Mouse (Mus musculus) layer of hippocampus, postnatal 25 days (tissue): Measurements from ENCODE around the gene Efna2. TPM values are rescaled to one million over a fixed set of nuclear protein-coding genes. Genes with fewer than 3 reads are reported as not detected.
A peak's percentile ranks its signal among the peaks of the same experiment; 100 is the strongest.
"Not testable (repeated sequence)": the region's sequence is repeated elsewhere in the genome, so short reads cannot be mapped to it uniquely, and the experiment has no call there.

Source experiments
- DNase-seq, 2 experiments: peaks; one replicate each; pipeline ENCODE4 v3.0.0; 2022; ENCODE audit warnings: mixed read lengths in 2 of 2, low spot score in 1 of 2; ENCODE audit errors: extremely low spot score in 1 of 2
- total RNA-seq, 2 experiments: library from RNA; stranded (reverse); gene quantifications; 2 replicates each; pipeline ENCODE4 v1.2.3; 2021

Efna2 gene
- total RNA-seq, 2 experiments from 2014 or later = 11.9 to 12.7 TPM

DNA sequence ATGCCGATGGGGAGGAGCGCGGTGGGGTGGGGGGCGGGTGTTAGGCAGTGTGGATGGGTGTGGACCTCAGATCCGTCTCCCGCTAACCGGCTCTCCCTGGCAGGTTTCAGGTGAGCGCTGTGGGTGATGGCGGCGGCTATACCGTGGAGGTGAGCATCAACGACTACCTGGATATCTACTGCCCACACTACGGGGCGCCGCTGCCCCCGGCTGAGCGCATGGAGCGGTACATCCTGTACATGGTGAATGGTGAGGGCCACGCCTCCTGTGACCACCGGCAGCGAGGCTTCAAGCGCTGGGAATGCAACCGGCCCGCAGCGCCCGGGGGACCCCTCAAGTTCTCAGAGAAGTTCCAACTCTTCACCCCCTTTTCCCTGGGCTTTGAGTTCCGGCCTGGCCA, 7.4 kb downstream of the Efna2 start:
- no peak for DNase-seq

DNA sequence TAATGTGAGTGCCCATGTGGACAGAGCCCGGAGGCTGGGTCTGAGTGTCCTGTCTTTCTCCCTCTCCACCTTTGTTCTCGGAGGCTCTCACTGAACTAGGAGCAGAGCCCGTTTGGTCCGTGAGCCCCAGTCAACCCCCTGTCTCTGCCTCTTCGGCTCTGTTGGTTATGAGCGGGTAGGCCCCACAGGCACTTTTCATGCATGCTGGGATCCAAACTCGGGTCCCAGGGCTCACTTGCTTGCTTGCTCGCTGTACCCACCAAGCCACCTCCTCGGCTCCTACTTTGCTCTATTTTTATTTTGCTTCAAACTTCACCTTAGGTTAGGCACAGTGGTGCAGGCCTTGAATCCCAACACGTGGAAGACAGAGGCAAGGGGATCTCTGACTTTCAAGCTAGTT, 8.5 kb downstream of the Efna2 start:
- DNase-seq = no peak

DNA sequence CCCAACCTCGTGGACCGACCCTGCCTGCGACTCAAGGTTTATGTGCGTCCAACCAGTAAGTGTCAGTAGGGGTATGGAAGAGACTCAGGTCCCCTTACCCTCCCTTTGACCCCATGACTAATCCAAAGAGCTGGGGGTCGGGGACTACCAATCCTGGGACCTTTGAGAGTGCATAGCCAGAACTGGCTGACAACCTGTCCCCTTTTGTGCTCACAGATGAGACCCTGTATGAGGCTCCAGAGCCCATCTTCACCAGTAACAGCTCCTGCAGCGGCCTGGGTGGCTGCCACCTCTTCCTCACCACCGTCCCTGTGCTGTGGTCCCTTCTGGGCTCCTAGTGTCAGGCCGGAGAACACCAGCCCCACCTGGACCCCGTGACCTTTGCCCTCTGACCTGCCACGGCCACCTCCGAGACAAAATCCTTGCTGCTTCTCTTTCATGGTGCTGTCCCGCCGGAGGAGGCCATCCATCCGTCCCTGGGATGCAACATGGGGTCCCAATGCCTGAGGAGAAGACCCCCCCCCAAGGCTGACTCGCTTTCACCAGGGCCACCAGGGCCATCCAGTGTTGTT, 9.3 kb downstream of the Efna2 start:
- no peak for DNase-seq

GRCm38 (mm10) chr10:80189999-80190398, 10.7 kb downstream of the Efna2 start:
- DNase-seq = no peak

GRCm38 (mm10) chr10:80190491-80191051, 11.3 kb downstream of the Efna2 start:
- DNase-seq = peak in 1 of 2 experiments; percentile 38

DNA sequence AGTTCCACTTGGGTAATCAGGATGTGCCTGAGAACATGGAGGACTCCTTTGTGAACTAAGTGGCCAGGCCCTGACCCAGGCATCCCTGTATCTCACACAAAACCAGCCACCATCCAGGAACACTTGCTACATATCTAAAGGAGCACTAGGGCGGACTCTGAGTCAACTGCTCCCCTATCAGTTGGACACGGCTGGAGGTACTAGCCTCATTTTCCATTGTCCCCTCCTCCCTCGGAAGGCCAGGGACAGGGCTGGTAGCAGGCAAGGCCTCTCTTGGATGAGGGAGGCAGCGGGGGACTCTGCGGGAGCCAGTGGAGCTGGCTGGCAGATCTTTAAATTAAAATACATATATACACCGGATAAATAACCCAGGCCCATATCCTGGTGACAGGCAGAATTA, 14.7 kb downstream of the Efna2 start:
- no peak for DNase-seq

DNA sequence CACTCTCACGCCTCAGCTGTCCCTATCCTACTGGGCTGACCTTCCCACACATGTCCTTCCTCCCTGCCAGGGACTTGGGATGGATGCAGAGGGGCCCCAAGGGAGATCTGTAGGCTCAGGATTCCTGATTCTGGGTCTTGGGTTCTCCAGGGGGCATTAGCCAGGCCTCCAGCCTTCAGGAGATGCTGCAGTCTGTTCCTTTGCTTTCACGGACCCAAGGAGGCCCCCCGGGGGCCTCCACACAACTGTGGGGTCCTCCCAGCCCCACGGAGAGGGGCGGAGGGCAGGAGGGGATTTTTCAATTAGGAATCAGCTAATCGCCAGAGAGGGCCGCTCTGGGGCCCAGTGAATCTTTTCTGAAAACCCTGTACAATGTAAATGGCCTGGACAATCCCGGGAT, 15.2 kb downstream of the Efna2 start:
- no peak for DNase-seq

DNA sequence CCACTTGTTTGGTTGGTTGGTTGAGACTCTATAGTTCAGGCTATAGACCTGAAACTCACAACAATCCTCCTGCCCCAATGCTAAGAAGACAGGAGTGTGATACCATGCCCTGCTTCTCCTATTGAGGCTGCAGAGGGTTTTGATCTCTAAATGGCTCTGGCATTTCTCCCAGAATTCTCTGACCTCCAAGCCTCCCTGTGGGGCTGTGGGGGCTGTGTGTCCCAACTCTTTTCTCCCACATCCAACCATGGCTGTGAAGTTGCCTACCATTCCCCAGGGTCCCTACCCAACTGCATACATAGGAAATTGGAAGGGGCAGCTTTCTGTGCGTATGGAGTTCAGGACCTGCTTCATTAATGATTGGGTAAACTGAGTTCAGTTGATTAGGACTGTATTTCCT, 16.9 kb downstream of the Efna2 start:
- DNase-seq = no peak

- DNase-seq = no peak
Observed at GRCm38 (mm10) chr10:80196778-80197581, 17.7 kb downstream of the Efna2 start.

DNA sequence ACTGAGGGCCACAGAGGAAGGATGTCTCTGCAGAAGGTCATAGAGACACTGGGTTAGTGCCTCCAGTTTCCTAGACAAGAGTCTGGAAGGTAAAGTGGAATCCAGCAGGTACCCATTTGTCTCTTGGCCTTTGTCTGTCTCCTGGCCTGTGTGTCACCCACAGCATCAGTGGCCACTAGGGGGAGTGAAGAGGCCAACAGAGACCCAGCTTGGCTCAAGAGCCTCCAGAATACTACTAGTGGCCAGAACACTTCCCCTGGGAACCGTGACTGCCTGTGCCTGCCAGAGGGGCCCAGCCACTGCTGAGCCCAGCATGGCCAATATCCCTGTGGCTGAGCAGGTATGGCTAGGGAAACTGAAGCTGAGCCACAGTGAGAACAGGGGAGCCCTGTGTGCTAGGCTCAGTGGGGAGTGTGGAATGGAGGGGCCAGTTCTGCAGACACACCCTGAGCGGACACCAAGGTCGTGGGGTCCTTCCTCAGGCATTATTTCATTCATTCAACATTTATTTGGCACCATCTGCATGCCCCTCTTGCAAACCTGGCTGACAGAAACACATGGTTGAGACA, 20.2 kb downstream of the Efna2 start:
- DNase-seq = peak; percentile 41 to 67

GRCm38 (mm10) chr10:80200485-80200884, 21.2 kb downstream of the Efna2 start:
- no peak for DNase-seq

DNA sequence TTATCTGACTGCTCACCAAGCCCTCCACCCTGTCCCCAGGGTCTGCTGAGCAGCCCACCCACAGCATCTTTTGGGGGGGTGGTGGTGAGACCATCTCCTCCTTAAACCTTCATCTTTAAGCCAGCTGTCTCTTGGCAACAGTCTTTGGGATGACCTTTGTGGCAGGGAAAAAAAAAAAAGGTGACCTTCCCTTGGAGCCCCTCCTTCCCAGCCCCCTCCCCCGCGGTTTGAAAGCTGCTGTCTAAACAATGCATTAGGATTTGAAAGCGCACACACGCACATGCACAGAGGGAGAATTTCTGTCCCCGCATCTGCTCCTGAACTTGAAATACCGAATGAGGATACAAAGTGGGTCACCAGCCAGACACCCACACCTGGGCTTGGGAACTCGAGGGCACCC, 24.8 kb downstream of the Efna2 start:
- DNase-seq = no peak

- no peak for DNase-seq
Observed at GRCm38 (mm10) chr10:80207201-80207600, 27.9 kb downstream of the Efna2 start.

- no peak for DNase-seq
Observed at GRCm38 (mm10) chr10:80207676-80208075, 28.4 kb downstream of the Efna2 start.

DNA sequence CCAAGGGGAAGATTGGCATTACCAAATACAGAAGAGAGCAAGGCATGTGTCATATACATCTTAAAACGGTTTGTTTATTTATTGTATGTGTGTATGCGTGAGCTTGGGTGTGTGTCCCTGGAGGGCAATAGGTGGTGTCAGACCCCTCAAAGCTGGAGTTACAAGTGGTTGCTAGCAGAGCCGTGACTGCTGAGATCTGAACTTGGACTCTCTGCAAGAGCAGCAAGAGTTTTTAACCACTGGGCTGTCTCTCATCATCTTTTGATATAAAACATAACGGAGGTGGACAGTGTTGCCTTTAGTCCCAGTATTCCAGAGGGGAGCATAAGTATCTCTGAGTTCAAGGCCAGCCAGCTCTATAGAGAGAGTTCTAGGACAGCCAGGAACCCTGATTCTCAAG, 29.0 kb downstream of the Efna2 start:
- no peak for DNase-seq

- peak in 1 of 2 experiments; percentile 41 for DNase-seq
Observed at GRCm38 (mm10) chr10:80208841-80209371, 29.6 kb downstream of the Efna2 start.

- not testable (repeated sequence) for DNase-seq
Observed at GRCm38 (mm10) chr10:80211547-80212103, 32.3 kb downstream of the Efna2 start.

- DNase-seq = no peak
Observed at GRCm38 (mm10) chr10:80215048-80215772, 35.9 kb downstream of the Efna2 start.

DNA sequence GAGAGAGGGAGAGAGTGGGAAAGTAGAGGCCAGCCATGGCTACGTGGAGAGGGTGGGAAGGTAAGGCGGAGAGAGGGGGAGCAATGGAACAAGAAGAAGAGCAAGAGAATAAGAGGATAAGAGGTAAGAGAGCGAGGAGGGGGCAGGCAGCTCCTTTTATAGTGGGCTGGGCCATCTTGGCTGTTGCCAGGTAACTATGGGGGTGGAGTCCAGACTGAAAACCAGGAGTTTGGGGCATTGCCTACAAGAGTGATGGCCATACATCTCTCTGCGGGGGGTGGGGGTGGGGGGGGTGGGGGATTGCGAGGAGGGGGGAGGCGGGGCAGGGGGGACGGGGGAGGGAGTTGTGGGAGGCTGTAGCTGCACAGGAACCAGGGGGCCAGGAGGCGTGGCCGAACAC, 41.4 kb downstream of the Efna2 start:
- no peak for DNase-seq

DNA sequence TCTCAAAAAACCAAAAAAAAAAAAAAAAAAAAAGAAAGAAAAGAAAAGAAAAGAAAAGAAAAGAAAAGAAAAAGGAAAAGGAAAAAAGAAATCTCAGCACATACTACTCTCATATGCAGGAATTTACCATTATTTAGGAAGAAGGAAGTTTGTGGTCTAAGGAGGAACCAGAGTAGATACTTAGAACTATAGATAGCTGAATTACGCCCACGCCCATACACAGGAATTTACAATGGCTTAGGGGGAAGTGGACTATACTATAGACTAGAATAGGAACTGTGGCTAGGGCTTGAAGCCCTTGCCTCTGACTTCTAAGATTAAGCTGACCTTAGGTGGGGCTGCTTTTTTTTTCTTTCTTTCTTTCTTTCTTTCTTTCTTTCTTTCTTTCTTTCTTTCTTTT, 43.9 kb downstream of the Efna2 start:
- DNase-seq = not testable (repeated sequence)
